Mouse (Mus musculus) lung, adult 2 months (tissue): ENCODE measurements around the gene Ythdc1. TPM values are rescaled to one million over a fixed set of nuclear protein-coding genes. Genes with fewer than 3 reads are reported as not detected.
"Not testable (repeated sequence)": the region's sequence is repeated elsewhere in the genome, so short reads cannot be mapped to it uniquely, and the experiment has no call there.

Experiments used
- DNase-seq: peaks from one replicate; pipeline ENCODE4 v3.0.0; 2022
- H3K4me1 ChIP-seq: fragments of 200-500 bp; 2 replicates; pipeline ENCODE4 v1.6.1; 2011; ENCODE audit warnings: low read length; ENCODE audit not compliant: control insufficient read depth, insufficient read depth
- H3K4me3 ChIP-seq: fragments of 200-500 bp; replicated peaks from 2 replicates; pipeline ENCODE3; 2011; ENCODE audit warnings: low read depth, mild to moderate bottlenecking, control low read depth, low read length; ENCODE audit errors: extremely low read depth
- CTCF ChIP-seq: fragments of 200-500 bp; IDR thresholded peaks from 2 replicates; pipeline ENCODE4 v1.5.1; 2011; ENCODE audit warnings: mild to moderate bottlenecking, low read length, control low read depth; ENCODE audit not compliant: insufficient read depth
- POLR2A ChIP-seq: fragments of 200-500 bp; IDR thresholded peaks from 2 replicates; pipeline ENCODE4 v1.6.1; 2011; ENCODE audit warnings: low read depth, mild to moderate bottlenecking, control low read depth, low read length, borderline replicate concordance; ENCODE audit errors: extremely low read depth
- WGBS: fragments of 180-500 bp; shearing (Covaris S2); methylation state at CpG from one replicate; pipeline ENCODE4 v1.1.7; 2018; 5-methylcytosine and 5-hydroxymethylcytosine counted together
- polyA plus RNA-seq: library from polyadenylated mRNA; depleted of rRNA; stranded (reverse); fragments of >200 nt; gene quantifications from 2 replicates; pipeline ENCODE4 v1.2.3, GENCODE M21; 2012

The Ythdc1 gene
- polyA plus RNA-seq, 1 experiment: 17.9 TPM

DNA sequence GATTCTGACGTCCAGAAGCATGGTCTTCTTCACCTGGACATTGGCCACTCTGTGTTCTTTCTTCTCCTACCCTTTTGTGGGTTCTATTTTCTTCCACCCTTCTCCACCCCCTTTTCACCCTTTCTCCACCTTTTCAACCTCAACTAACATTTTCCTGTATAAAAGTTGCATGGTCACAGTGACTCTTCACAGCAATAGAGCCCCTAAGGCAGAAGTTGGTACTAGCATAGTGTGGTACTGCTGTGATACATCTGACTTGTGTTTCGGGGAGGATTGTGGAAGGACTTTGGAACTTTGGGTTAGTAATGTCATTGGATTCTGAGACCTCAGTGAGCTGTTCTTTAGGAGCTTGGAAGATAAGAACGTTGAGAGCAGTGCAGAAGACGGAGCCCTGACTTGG is 11.8 kb upstream of the Ythdc1 start:
- no peak for TF ChIP-seq POLR2A
- TF ChIP-seq CTCF: no peak
- WGBS: 53% methylated on average over 4 of the region's 4 CpGs
- DNase-seq: no peak
- H3K4me1 ChIP-seq: no peaks in the 10 kb centered on the region
- H3K4me3 ChIP-seq: no peak overlapping the region

DNA sequence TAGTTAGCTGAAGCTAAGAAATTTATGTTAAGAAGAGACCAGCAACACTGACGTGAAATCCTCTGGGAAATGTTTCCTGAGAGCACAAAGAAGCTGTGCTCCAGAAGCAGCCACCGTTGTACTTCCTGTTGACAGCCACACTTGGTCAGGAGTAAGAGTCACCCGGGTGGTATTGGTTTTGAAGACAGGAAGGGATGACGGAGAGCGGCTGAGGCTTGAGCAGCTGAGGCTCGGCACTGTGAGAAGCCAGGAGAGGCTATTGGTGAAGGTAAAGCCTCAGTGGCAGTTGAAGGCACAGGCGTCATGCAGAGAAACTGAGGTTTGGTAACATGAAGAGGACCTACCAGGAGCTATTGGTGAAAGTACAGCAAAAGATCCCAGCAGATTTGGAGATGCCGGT is 11.2 kb upstream of the Ythdc1 start:
- no peak overlapping the region for H3K4me3 ChIP-seq
- TF ChIP-seq POLR2A (no peak), CTCF (no peak)
- DNase-seq: no peak
- no peaks in the 10 kb centered on the region for H3K4me1 ChIP-seq
- WGBS: 36% methylated on average over 8 of the region's 8 CpGs

DNA sequence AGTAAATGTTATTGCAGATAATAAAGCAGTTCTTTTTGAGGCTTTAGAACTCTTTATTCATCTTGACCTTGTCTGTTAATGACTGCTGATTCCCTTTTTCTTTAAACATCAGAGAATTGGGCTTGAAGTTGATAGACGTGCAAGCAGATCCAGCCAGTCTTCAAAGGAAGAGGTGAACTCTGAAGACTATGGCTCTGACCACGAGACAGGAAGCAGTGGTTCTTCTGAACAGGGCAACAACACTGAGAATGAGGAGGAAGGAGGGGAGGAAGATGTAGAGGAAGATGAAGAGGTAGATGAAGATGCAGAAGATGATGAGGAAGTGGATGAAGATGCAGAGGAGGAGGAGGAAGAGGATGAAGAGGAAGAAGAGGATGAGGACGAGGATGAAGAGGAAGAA is 12.8 kb downstream of the Ythdc1 start:
- DNase-seq: no peak
- TF ChIP-seq POLR2A: no peak
- 57% methylated on average over 3 of the region's 3 CpGs for WGBS
- Histone ChIP-seq H3K4me1 (no peaks in the 10 kb centered on the region; the same call in 1 of the 2 replicates), H3K4me3 (no peak overlapping the region)

DNA sequence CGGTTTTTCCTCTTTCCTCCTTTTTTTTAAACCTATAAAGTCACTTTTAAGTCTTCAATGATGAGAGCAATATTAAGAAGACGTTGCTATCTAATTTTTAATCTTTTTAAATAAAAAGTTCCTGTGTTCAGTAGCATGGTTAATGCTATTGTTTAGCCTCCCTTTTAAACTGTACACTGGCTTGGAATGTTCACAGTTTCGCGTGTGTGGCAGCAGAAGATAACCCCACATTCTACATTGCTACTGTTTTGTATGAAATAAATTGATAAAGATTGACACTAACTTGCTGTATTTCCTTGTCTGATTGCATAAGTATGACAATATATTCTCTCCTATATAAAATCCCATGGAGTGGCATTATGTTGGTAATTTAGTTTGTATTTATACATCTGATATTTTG is 32.4 kb downstream of the Ythdc1 start:
- 81% methylated on average over 4 of the region's 4 CpGs for WGBS
- not testable (repeated sequence) for DNase-seq, H3K4me1 ChIP-seq, H3K4me3 ChIP-seq

DNA sequence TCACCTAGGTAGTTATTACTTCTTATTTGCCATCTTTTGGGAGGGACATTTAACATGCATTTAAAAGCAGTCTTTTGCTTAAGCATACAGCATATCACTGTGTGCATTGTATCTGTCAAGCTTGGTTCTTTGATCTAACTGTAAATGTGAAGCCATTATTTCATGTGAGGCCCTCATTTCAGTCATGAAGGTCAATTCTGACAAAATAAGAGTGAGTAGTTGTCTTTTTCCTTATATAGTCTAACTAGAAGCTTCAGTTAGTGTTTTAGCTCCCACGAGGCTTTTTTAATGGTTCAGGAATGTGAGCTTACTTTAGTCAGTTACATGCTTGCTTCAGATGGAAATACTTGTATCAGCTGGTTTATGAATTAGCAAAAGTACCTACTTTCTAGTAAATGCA is 34.1 kb downstream of the Ythdc1 start:
- 47% methylated on average over 1 of the region's 1 CpGs for WGBS
- no peak for TF ChIP-seq CTCF
- TF ChIP-seq POLR2A: no peak
- DNase-seq: no peak
- Histone ChIP-seq H3K4me1 (no peaks in the 10 kb centered on the region), H3K4me3 (no peak overlapping the region)

DNA sequence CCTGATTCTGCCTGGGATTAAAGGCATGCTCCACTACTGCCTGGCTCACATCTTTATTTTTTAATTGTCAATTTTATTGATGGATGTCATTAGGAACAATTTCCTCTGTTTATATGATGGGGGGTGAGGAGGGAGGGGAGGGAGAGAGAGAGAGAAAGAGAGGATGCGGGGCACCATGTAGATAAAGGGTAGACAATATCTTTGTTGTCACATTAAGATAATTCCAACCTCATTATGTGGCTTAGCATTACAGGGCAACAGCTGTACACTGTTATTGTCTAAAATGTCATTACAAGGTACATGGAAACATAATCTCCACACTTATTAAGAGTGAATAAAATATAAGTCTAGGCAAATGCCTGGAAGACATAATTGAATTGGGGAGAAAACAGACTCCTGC is 35.5 kb downstream of the Ythdc1 start:
- H3K4me1 ChIP-seq: no peaks in the 10 kb centered on the region
- 54% methylated on average over 1 of the region's 1 CpGs for WGBS
- H3K4me3 ChIP-seq: no peak overlapping the region
- DNase-seq: no peak
- TF ChIP-seq CTCF (no peak), POLR2A (no peak)

DNA sequence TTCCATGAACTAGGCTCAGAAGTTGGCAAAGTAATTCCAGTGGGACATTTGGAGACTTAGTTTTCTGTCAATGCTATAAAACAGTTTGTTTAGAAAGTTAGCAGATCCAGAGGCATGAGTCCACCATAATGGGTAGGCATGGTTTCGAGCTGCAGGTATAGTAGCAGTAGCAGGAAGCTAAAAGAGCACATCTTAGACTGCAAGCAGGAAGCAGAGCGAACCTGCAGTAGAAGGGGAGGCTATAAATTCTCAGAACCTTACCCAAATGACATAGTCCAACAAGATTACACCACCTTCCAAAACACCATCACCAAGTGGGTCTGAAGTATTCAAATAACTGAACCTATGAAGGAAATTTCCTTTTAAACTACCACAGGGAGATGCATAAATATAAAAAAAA is 36.2 kb downstream of the Ythdc1 start:
- WGBS: 89% methylated on average over 2 of the region's 2 CpGs
- TF ChIP-seq POLR2A (no peak), CTCF (no peak)
- Histone ChIP-seq H3K4me3 (no peak overlapping the region), H3K4me1 (no peaks in the 10 kb centered on the region)
- DNase-seq: no peak

DNA sequence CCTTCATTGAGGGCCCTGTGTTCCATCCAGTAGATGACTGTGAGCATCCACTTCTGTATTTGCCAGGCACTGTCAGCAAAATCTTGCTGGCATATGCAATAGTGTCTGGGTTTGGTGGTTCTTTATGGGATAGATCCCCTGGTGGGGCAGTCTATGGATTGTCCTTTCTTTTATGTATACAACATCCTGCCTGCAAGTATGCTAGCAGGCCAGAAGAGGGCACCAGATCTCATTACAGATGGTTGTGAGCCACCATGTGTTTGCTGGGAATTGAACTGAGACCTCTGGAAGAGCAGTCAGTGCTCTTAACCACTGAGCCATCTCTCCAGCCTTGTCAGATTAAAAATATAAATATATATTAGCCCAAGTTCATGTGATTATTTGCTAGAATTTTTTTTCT is 37.2 kb downstream of the Ythdc1 start:
- H3K4me3 ChIP-seq, H3K4me1 ChIP-seq, DNase-seq: not testable (repeated sequence)

DNA sequence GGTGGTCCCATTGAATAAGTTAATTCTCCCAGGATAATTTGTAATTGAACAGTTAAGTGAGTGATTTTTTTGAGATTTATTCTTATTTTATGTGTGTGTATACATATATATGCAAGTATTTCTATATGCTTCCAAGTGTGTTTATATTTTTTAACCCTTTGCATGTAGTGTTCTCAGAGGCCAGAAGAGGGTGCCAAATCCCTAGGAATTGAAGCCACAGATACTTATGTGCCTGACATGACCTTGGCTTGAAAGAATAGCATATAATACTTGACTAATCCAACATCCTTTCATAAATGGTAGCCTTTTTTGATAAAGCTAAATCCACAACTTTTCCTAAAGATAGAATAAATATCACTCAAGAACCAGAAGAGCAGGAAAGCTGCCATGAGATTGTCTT is 46.1 kb downstream of the Ythdc1 start:
- no peak overlapping the region for H3K4me3 ChIP-seq
- H3K4me1 ChIP-seq: no peaks in the 10 kb centered on the region
- TF ChIP-seq POLR2A: no peak
- TF ChIP-seq CTCF: no peak
- no peak for DNase-seq

DNA sequence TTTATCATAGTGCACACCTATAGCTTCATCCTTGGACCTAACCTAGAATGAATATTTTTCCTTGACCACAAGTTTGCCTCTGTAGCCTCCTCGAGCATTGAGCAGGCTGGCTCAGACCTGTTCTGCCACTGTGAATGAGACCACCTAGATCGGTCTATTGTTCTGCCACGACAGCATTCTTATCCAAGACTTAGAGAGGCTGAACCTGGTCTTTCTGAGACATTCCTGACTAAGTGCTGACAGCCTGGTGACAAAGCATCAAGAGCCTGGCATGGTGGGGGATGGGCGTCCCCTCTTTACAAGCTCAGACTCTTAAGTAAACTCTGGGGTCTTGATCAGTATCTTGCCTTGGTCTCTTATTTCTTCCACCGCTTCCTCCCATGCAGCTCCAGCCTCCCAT is 47.6 kb downstream of the Ythdc1 start:
- no peak overlapping the region for H3K4me3 ChIP-seq
- WGBS: 48% methylated on average over 5 of the region's 5 CpGs
- TF ChIP-seq POLR2A (no peak), CTCF (no peak)
- H3K4me1 ChIP-seq: no peaks in the 10 kb centered on the region
- no peak for DNase-seq

DNA sequence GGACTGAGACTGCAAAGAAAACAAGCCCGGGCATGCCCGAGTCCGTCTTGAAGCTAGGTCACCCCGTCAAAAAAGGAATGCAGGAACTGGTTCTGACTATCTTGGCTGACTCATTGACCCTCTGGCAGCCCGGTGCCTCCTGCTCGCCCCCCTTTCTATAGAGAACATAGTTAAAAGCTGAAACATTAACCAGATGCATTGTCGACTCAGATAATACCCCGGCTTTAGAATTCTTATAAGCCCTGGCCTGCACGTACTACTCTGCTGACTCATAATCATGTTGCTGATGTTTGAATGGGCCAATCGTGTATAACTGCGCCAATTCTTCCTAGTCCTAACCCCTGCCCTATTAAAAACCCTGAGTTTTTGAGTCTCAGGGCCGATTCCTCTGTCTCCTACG is 52.5 kb downstream of the Ythdc1 start:
- not testable (repeated sequence) for H3K4me1 ChIP-seq, H3K4me3 ChIP-seq, DNase-seq
- WGBS: 73% methylated on average over 13 of the region's 13 CpGs

DNA sequence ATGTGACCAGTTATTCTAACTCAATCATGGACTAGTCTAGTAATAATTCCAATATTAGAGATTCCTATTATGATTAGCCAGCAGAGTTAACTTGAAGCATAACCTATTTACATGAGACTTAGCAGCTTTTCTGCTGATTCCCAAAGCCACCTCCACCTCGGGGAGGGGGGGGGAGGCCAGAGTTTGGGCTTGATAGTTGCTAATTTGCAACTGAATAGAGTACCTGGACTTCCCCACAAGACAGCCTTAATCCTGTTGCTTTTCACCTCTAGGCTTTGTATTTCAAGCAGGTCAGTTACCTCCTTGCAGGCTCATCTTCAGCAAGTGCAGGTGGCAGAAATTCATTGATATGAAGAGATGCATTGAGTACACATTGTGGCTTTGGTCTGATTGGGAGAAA is 53.7 kb downstream of the Ythdc1 start:
- 25% methylated on average over 1 of the region's 1 CpGs for WGBS
- no peaks in the 10 kb centered on the region for H3K4me1 ChIP-seq
- no peak for TF ChIP-seq POLR2A
- no peak for TF ChIP-seq CTCF
- no peak for DNase-seq
- H3K4me3 ChIP-seq: no peak overlapping the region
